8 mouse cellular contexts compared by ENCODE assay signal in the genomic region with DNA sequence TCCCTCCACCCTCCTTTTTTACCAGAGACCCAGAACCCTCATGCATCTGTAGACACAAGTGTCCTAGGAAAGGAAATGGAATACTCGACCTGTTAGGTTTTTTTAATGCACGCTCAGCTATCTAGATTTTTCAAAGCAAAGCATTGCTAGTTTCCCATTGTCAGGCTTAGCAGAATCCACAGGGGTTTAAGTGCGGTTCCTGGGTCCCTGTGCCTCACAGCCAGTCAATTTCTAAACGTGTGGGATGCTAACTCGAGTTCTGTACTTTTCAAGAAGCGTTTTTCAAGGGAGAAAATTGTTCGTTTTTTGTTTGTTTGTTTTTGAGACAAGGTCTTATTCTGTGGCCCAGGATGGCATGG. TPM values are rescaled to one million over a fixed set of nuclear protein-coding genes. Genes with fewer than 3 reads are reported as not detected.
DNase-seq lines count a peak whose midpoint lies in the region; ATAC-seq lines count a peak whose summit lies in the region.

No protein-coding gene starts in this region.

- no peak overlapping the region for H3K27ac ChIP-seq in heart, embryonic 16.5 days (ENCODE audit: low read length)
- peak overlapping the region; percentile 85 for H3K27ac ChIP-seq in embryonic facial prominence, embryonic 10.5 days (replicated peaks)
- 0 out of 2 replicates have a peak overlapping the region, but pooled peaks have one; percentile 79 for H3K27ac ChIP-seq in hindbrain, embryonic 15.5 days (replicated peaks)
- no peak overlapping the region for H3K27ac ChIP-seq in midbrain, embryonic 13.5 days

- H3K4me3 ChIP-seq in heart, embryonic 16.5 days (ENCODE audit: low read length) = peak overlapping the region; percentile 78
- peak overlapping the region; percentile 75 for H3K4me3 ChIP-seq in embryonic facial prominence, embryonic 10.5 days
- H3K4me3 ChIP-seq in hindbrain, embryonic 15.5 days = peak overlapping the region; percentile 83
- peak overlapping the region; percentile 80 for H3K4me3 ChIP-seq in midbrain, embryonic 13.5 days (replicated peaks)

- H3K9ac ChIP-seq in heart, embryonic 16.5 days (ENCODE audit: low read length) = peak overlapping the region; percentile 85
- H3K9ac ChIP-seq in hindbrain, embryonic 15.5 days = peak overlapping the region; percentile 86; the same call in 1 of the 2 replicates
- H3K9ac ChIP-seq in midbrain, embryonic 13.5 days (replicated peaks) = peak overlapping the region; percentile 85

- no peaks in the 10 kb centered on the region for H3K36me3 ChIP-seq in heart, embryonic 16.5 days (ENCODE audit: control insufficient read depth, insufficient read depth)
- H3K36me3 ChIP-seq in embryonic facial prominence, embryonic 10.5 days (replicated peaks) = no peaks in the 10 kb centered on the region
- no peaks in the 10 kb centered on the region for H3K36me3 ChIP-seq in hindbrain, embryonic 15.5 days
- H3K36me3 ChIP-seq in midbrain, embryonic 13.5 days = no peaks in the 10 kb centered on the region

- H3K9me3 ChIP-seq in heart, embryonic 16.5 days (replicated peaks; ENCODE audit: control insufficient read depth, low read length) = no peaks in the 10 kb centered on the region
- H3K9me3 ChIP-seq in embryonic facial prominence, embryonic 10.5 days = no peaks in the 10 kb centered on the region
- no peaks in the 10 kb centered on the region for H3K9me3 ChIP-seq in hindbrain, embryonic 15.5 days
- no peaks in the 10 kb centered on the region for H3K9me3 ChIP-seq in midbrain, embryonic 13.5 days

- H3K27me3 ChIP-seq in heart, embryonic 16.5 days (ENCODE audit: control insufficient read depth, insufficient read depth, low read length) = 0 out of 2 replicates have a peak, but pooled peaks cover 3% of the 10 kb centered on the region
- peaks cover 60% of the 10 kb centered on the region for H3K27me3 ChIP-seq in embryonic facial prominence, embryonic 10.5 days (replicated peaks; ENCODE audit: low read depth, poor library complexity, severe bottlenecking)
- H3K27me3 ChIP-seq in hindbrain, embryonic 15.5 days = peaks cover 3% of the 10 kb centered on the region; the same call in 1 of the 2 replicates
- H3K27me3 ChIP-seq in midbrain, embryonic 13.5 days = no peaks in the 10 kb centered on the region

- no peak for DNase-seq in heart, adult 8-10 months (ENCODE audit: low spot score)
- DNase-seq in embryonic facial prominence, embryonic 10.5 days (ENCODE audit: low spot score) = no peak
- DNase-seq in adipocyte (ENCODE audit: low spot score) = no peak
- DNase-seq in layer of hippocampus, postnatal 14 days (ENCODE audit: low spot score in 2 of 2) = no peak
- DNase-seq in spleen, postnatal 14 days (ENCODE audit: low spot score in 2 of 2) = no peak

- peaks cover 3% of the 10 kb centered on the region; the same call in 1 of the 2 replicates for H3K4me1 ChIP-seq in heart, embryonic 16.5 days (ENCODE audit: control insufficient read depth, insufficient read depth, low read length)
- peaks cover 15% of the 10 kb centered on the region for H3K4me1 ChIP-seq in embryonic facial prominence, embryonic 10.5 days
- H3K4me1 ChIP-seq in hindbrain, embryonic 15.5 days (replicated peaks) = peaks cover 12% of the 10 kb centered on the region; the same call in 1 of the 2 replicates
- H3K4me1 ChIP-seq in midbrain, embryonic 13.5 days (replicated peaks) = peaks cover 13% of the 10 kb centered on the region

- 11% methylated on average over 7 of the region's 7 CpGs for WGBS in heart, embryonic 16.5 days
- WGBS in embryonic facial prominence, embryonic 10.5 days = 13% methylated on average over 7 of the region's 7 CpGs
- 7% methylated on average over 7 of the region's 7 CpGs for WGBS in hindbrain, embryonic 15.5 days
- WGBS in midbrain, embryonic 13.5 days = 8% methylated on average over 7 of the region's 7 CpGs

- peak overlapping the region; percentile 88 for H3K4me2 ChIP-seq in heart, embryonic 16.5 days (ENCODE audit: low read depth, low read length)
- peak overlapping the region; percentile 75 for H3K4me2 ChIP-seq in hindbrain, embryonic 15.5 days
- peak overlapping the region; percentile 68 for H3K4me2 ChIP-seq in midbrain, embryonic 13.5 days (replicated peaks)

- ATAC-seq in heart, embryonic 16.5 days (replicated peaks; ENCODE audit: extremely low read depth, insufficient read depth, low FRiP score) = no peak
- ATAC-seq in hindbrain, embryonic 15.5 days (ENCODE audit: low FRiP score, low read depth) = peak; percentile 31
- no peak; the same call in 1 of the 2 replicates for ATAC-seq in midbrain, embryonic 13.5 days

RNA-seq across cellular contexts. Expression of a gene that starts 0.3 kb away (rescaled TPM):
- 4.7 and 5.3 TPM in 2 replicates for polyA plus RNA-seq in heart, embryonic 16.5 days (2015; fragmentation: Nextera tagmentation; extraction: Ambion mirVana)
- 1 to 10 TPM; 4.0 to 7.4 (median 5.9) TPM for total RNA-seq in heart, adult 8-10 months (2022)
- 2.7 and 3.5 TPM in 2 replicates for polyA plus RNA-seq in embryonic facial prominence, embryonic 10.5 days (2016; fragmentation: Nextera tagmentation; extraction: Ambion mirVana)
- polyA plus RNA-seq in hindbrain, embryonic 15.5 days (2015; fragmentation: Nextera tagmentation; extraction: Ambion mirVana) = 13.4 and 13.9 TPM in 2 replicates
- 4.4 and 5.4 TPM in 2 replicates for polyA plus RNA-seq in midbrain, embryonic 13.5 days (2015; fragmentation: Nextera tagmentation; extraction: Ambion mirVana)
- total RNA-seq in layer of hippocampus, postnatal 14 days (2021) = 10 to 100 TPM; 12.6 to 13.1 TPM

Comparison
In these comparisons a context has a peak if more than half of its experiments do, and no peak if none do; other contexts are left out.
1. H3K27ac ChIP-seq: peak in embryonic facial prominence, embryonic 10.5 days (single experiment) and hindbrain, embryonic 15.5 days (single experiment); none in heart, embryonic 16.5 days (single experiment) and midbrain, embryonic 13.5 days (single experiment).
2. Peak in every context shown above with its lines, with median percentiles within 50 percentile points of each other: H3K4me2 ChIP-seq, H3K4me3 ChIP-seq and H3K9ac ChIP-seq.